ENCODE assay signal across 13 mouse cellular contexts in the genomic region with DNA sequence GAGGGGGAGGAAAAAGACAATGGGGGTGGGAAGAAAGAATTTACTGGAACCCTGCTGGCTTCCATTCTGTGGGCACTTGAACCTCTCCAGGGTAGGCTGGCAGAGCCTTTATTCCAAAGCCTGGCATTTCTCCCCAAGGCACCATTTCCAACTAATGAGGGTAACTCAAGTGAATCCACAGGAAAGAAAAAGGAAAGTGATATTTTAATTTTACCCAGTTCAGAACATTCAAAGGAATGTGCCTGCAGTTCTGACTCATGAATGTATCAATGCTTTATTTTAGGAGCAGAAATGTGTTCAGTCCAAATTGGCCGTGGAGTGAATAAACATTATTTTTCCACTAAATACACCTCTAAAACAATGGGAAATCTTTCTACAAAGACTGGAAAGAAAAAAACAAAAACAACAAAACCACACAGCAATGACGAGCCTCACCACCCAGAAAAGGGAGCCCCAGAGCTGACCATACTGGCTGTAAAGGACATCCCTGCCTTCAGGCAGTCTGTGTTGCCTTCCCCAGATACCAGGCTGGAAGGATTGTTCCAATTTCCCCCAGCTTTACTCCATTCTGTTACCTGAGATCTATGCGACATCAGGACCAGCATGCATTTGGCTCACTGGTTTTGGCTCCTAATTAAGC.
DNase-seq lines count a peak whose midpoint lies in the region; ATAC-seq and TF ChIP-seq lines count a peak whose summit lies in the region.
"Had no signal": no experiment of that assay in that cellular context is flagged by ENCODE, and none has a peak within 500 bp of the region (broad histone marks: within the 10 kb centered on the region; RNA-seq: fewer than 3 reads in every experiment).

No protein-coding gene starts in this region.

- peak; percentile 39 to 49 for DNase-seq in frontal cortex, postnatal 36 days (ENCODE audit: low spot score in 2 of 2)
- no peak for DNase-seq in frontal cortex, postnatal 10 days (ENCODE audit: low spot score in 2 of 2)
- peak; percentile 57 for DNase-seq in right cerebral cortex, adult 18-20 months
- no peak for DNase-seq in right cerebral cortex, postnatal 14 days
- DNase-seq in layer of hippocampus, adult 9-11 months: peak; percentile 25
- DNase-seq in spleen, postnatal 14 days (ENCODE audit: low spot score in 2 of 2): no peak
- DNase-seq in kidney, postnatal 36 days: no peak
- no peak for DNase-seq in liver, postnatal 0 days
- DNase-seq: adrenal gland, adult 8-10 months; cerebellum, adult 11-12 months; kidney, postnatal 25 days had no signal

- H3K4me1 ChIP-seq in liver, postnatal 0 days (ENCODE audit: insufficient read depth): no peaks in the 10 kb centered on the region

- H3K9ac ChIP-seq in liver, postnatal 0 days (replicated peaks): no peak overlapping the region
- H3K9ac ChIP-seq: limb, embryonic 13.5 days had no signal

- no peak for TF ChIP-seq CTCF in liver, postnatal 0 days (IDR thresholded peaks at IDR 0.05; ENCODE audit: low read depth)

- H3K27me3 ChIP-seq in liver, postnatal 0 days (ENCODE audit: insufficient read depth, low read length): no peaks in the 10 kb centered on the region
- H3K27me3 ChIP-seq: limb, embryonic 13.5 days had no signal

- H3K9me3 ChIP-seq in liver, postnatal 0 days (ENCODE audit: low read length): no peaks in the 10 kb centered on the region
- H3K9me3 ChIP-seq: limb, embryonic 13.5 days had no signal

- WGBS in liver, postnatal 0 days (ENCODE audit: insufficient replicate concordance): 65% methylated on average over 3 of the region's 3 CpGs

- H3K36me3 ChIP-seq in liver, postnatal 0 days (replicated peaks; ENCODE audit: insufficient read depth, low read length): no peaks in the 10 kb centered on the region
- H3K36me3 ChIP-seq: limb, embryonic 13.5 days had no signal

- H3K4me3 ChIP-seq in liver, postnatal 0 days (ENCODE audit: low read depth, low read length): no peak overlapping the region
- H3K4me3 ChIP-seq: limb, embryonic 13.5 days had no signal

- TF ChIP-seq EP300 in liver, postnatal 0 days (IDR thresholded peaks at IDR 0.05; ENCODE audit: low read depth): no peak

- H3K4me2 ChIP-seq in liver, postnatal 0 days (ENCODE audit: low read depth, low read length): no peak overlapping the region
- H3K4me2 ChIP-seq: limb, embryonic 13.5 days had no signal

- H3K27ac ChIP-seq in liver, postnatal 0 days (ENCODE audit: low read depth): no peak overlapping the region
- H3K27ac ChIP-seq: limb, embryonic 13.5 days had no signal

- ATAC-seq in liver, postnatal 0 days: no peak
- ATAC-seq: lung, postnatal 0 days had no signal

Comparison
In these comparisons a context has a peak if more than half of its experiments do, and no peak if none do; other contexts are left out.
1. DNase-seq: peak in frontal cortex, postnatal 36 days (2 of 2), right cerebral cortex, adult 18-20 months (single experiment) and layer of hippocampus, adult 9-11 months (single experiment); none in frontal cortex, postnatal 10 days (0 of 2), right cerebral cortex, postnatal 14 days (single experiment), spleen, postnatal 14 days (0 of 2), kidney, postnatal 36 days (0 of 2) and liver, postnatal 0 days (single experiment).